25 mouse cellular contexts compared by ENCODE assay signal in the genomic region with DNA sequence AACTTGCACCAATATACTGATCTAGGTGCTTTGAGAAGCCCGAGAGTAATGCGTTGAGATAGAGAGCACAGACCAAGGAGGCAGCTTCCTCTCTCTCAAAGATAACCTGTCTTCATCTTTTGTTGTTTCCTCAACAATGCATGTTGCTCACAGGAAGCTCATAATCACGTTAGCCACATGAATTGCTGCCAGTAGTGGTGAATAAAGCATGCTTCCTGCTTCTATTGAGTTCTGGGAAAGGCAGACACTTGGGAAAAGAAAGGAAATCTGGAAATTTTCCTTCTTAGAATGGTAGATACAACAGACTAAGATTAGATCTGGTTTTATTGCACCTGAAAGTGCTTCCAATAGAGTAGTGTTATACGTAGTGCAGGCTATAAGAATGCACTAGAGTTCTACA.
A peak's percentile ranks its signal among the peaks of the same experiment; 100 is the strongest.
DNase-seq lines count a peak whose midpoint lies in the region; ATAC-seq lines count a peak whose summit lies in the region.
"Had no signal": no experiment of that assay in that cellular context is flagged by ENCODE, and none has a peak within 500 bp of the region (broad histone marks: within the 10 kb centered on the region; RNA-seq: fewer than 3 reads in every experiment).

No protein-coding gene starts in this region.

- DNase-seq in heart, adult 9 months (ENCODE audit: low spot score in 2 of 2): peak; percentile 30 to 31
- DNase-seq in heart, postnatal 4 days: no peak
- DNase-seq in 3T3-L1 (ENCODE audit: low read depth, low spot score) (peak; percentile 48), MN1 (ENCODE audit: low spot score) (peak; percentile 18)
- no peak for DNase-seq in left cerebral cortex, adult 18-20 months (ENCODE audit: low spot score in 2 of 2)
- no peak for DNase-seq in adrenal gland, postnatal 36 days
- DNase-seq: cerebellum, adult 8-10 months; cerebellum, postnatal 25 days; kidney, adult 11 months; kidney, postnatal 25 days; liver, embryonic 13.5 days; lung, postnatal 4 days; retina, postnatal 1 day; right cerebral cortex, postnatal 14 days; thymus, postnatal 4 days had no signal

- peak overlapping the region; percentile 68 for H3K27ac ChIP-seq in heart, embryonic 15.5 days
- H3K27ac ChIP-seq: forebrain, embryonic 10.5 days; forebrain, embryonic 15.5 days; hindbrain, embryonic 15.5 days; limb, embryonic 15.5 days; liver, embryonic 13.5 days; midbrain, embryonic 13.5 days had no signal

- peaks cover 14% of the 10 kb centered on the region for H3K4me1 ChIP-seq in heart, embryonic 15.5 days (replicated peaks)
- H3K4me1 ChIP-seq: forebrain, embryonic 15.5 days; hindbrain, embryonic 15.5 days; limb, embryonic 15.5 days; liver, embryonic 13.5 days; midbrain, embryonic 13.5 days had no signal

- no peak overlapping the region for H3K4me2 ChIP-seq in heart, embryonic 15.5 days
- H3K4me2 ChIP-seq: forebrain, embryonic 15.5 days; hindbrain, embryonic 15.5 days; limb, embryonic 15.5 days; liver, embryonic 13.5 days; midbrain, embryonic 13.5 days had no signal

- no peak overlapping the region for H3K4me3 ChIP-seq in heart, embryonic 15.5 days
- H3K4me3 ChIP-seq: forebrain, embryonic 10.5 days; forebrain, embryonic 15.5 days; hindbrain, embryonic 15.5 days; limb, embryonic 15.5 days; liver, embryonic 13.5 days; megakaryocyte, embryonic 14.5 days; midbrain, embryonic 13.5 days had no signal

- no peaks in the 10 kb centered on the region for H3K9me3 ChIP-seq in heart, embryonic 15.5 days (replicated peaks)
- H3K9me3 ChIP-seq: forebrain, embryonic 10.5 days; forebrain, embryonic 15.5 days; G1E; hindbrain, embryonic 15.5 days; limb, embryonic 15.5 days; liver, embryonic 13.5 days; megakaryocyte, embryonic 14.5 days; midbrain, embryonic 13.5 days had no signal

- H3K36me3 ChIP-seq in heart, embryonic 15.5 days: no peaks in the 10 kb centered on the region
- H3K36me3 ChIP-seq: forebrain, embryonic 10.5 days; forebrain, embryonic 15.5 days; G1E; hindbrain, embryonic 15.5 days; limb, embryonic 15.5 days; liver, embryonic 13.5 days; midbrain, embryonic 13.5 days had no signal

- ATAC-seq in heart, embryonic 15.5 days (replicated peaks; ENCODE audit: insufficient number of reproducible peaks, insufficient read depth, low FRiP score, low read depth): no peak
- ATAC-seq: forebrain, embryonic 15.5 days; inflammation-experienced regulatory T-cells, adult 6 months; lung, postnatal 0 days; midbrain, embryonic 13.5 days had no signal

- WGBS in heart, embryonic 15.5 days: 49% methylated on average over 4 of the region's 4 CpGs

- H3K9ac ChIP-seq in heart, embryonic 15.5 days: no peak overlapping the region
- H3K9ac ChIP-seq: forebrain, embryonic 15.5 days; hindbrain, embryonic 15.5 days; limb, embryonic 15.5 days; liver, embryonic 13.5 days; midbrain, embryonic 13.5 days had no signal

- no peaks in the 10 kb centered on the region for H3K27me3 ChIP-seq in heart, embryonic 15.5 days
- H3K27me3 ChIP-seq: forebrain, embryonic 15.5 days; hindbrain, embryonic 15.5 days; limb, embryonic 15.5 days; liver, embryonic 13.5 days; megakaryocyte, embryonic 14.5 days; midbrain, embryonic 13.5 days had no signal

Comparison
In these comparisons a context has a peak if more than half of its experiments do, and no peak if none do; other contexts are left out.
1. DNase-seq: peak in heart, adult 9 months (2 of 2), 3T3-L1 (single experiment) and MN1 (single experiment); none in heart, postnatal 4 days (single experiment), left cerebral cortex, adult 18-20 months (0 of 2) and adrenal gland, postnatal 36 days (0 of 2).